Mouse (Mus musculus) liver, embryonic 14.5 days (tissue): ENCODE data around the gene C1ql1. TPM values are rescaled to one million over a fixed set of nuclear protein-coding genes. Genes with fewer than 3 reads are reported as not detected.

Experiments
- ATAC-seq: fragments of 200-750 bp; cut with Nextera tagmentation; 2 replicates; pipeline ENCODE4 v1.8.0; 2017; ENCODE audit warnings: moderate number of reproducible peaks, mild to moderate bottlenecking, moderate library complexity; ENCODE audit not compliant: insufficient read depth
- DNase-seq, 3 experiments: peaks; one replicate each; pipeline ENCODE4 v3.0.0-alpha.2; 2012 to 2013; ENCODE audit warnings: low read depth in 3 of 3, low spot score in 3 of 3
- H3K27ac ChIP-seq: fragments of 300-500 bp; sonication (generic); 2 replicates; pipeline ENCODE4 v1.5.1; 2014; ENCODE audit warnings: moderate library complexity, mild to moderate bottlenecking, control low read depth, inconsistent platforms
- H3K27me3 ChIP-seq: fragments of 300-500 bp; sonication (generic); 2 replicates; pipeline ENCODE4 v1.6.1; 2014; ENCODE audit warnings: mild to moderate bottlenecking, low read length, moderate library complexity; ENCODE audit not compliant: control insufficient read depth, insufficient read depth
- H3K36me3 ChIP-seq: fragments of 300-500 bp; sonication (generic); replicated peaks from 2 replicates; pipeline ENCODE4 v1.6.1; 2014; ENCODE audit warnings: low read depth; ENCODE audit not compliant: control insufficient read depth, insufficient read depth
- H3K4me1 ChIP-seq, 2 experiments: fragments of 200-500 bp in 1 of 2; fragments of 300-500 bp in 1 of 2; sonication (generic) in 1 of 2; replicated peaks; 2 replicates each; pipeline ENCODE4 v1.6.1; 2012 to 2014; ENCODE audit warnings: antibody characterized with exemption in 1 of 2, inconsistent platforms in 1 of 2, low read length in 1 of 2; ENCODE audit not compliant: control insufficient read depth in 2 of 2, insufficient read depth in 2 of 2
- H3K4me2 ChIP-seq: fragments of 300-500 bp; sonication (generic); 2 replicates; pipeline ENCODE4 v1.6.1; 2014; ENCODE audit warnings: low read depth, mild to moderate bottlenecking, control low read depth, moderate library complexity
- H3K4me3 ChIP-seq, 2 experiments: fragments of 200-500 bp in 1 of 2; fragments of 300-500 bp in 1 of 2; sonication (generic) in 1 of 2; 2 replicates each; pipeline ENCODE4 v1.5.1; 2012 to 2014; ENCODE audit warnings: low read depth in 2 of 2, low read length in 2 of 2, mild to moderate bottlenecking in 2 of 2, control low read depth in 1 of 2, inconsistent platforms in 1 of 2, moderate library complexity in 1 of 2; ENCODE audit not compliant: insufficient read depth in 1 of 2
- H3K9ac ChIP-seq: fragments of 300-500 bp; sonication (generic); replicated peaks from 2 replicates; pipeline ENCODE4 v1.6.1; 2014; ENCODE audit warnings: mild to moderate bottlenecking, control low read depth, moderate library complexity
- H3K9me3 ChIP-seq: fragments of 300-500 bp; sonication (generic); 2 replicates; pipeline ENCODE4 v1.6.1; 2016; ENCODE audit warnings: low read length, mixed read lengths; ENCODE audit not compliant: control insufficient read depth
- CTCF ChIP-seq: IDR thresholded peaks from 2 replicates; pipeline ENCODE4 v1.5.1; 2016; ENCODE audit warnings: antibody characterized with exemption, low read depth, control low read depth
- EP300 ChIP-seq: IDR thresholded peaks from 2 replicates; pipeline ENCODE4 v1.6.1; 2016; ENCODE audit warnings: antibody characterized with exemption, low read depth
- WGBS: fragments of 180-500 bp; shearing (Covaris S2); extraction: QIAGEN DNeasy Blood & Tissue Kit; methylation state at CpG from one replicate; pipeline ENCODE4 v1.1.7; 2014; ENCODE audit not compliant: insufficient replicate concordance; 5-methylcytosine and 5-hydroxymethylcytosine counted together
- polyA plus RNA-seq, 2 experiments: library from polyadenylated mRNA; depleted of rRNA in 1 of 2; stranded (reverse) in 1 of 2; unstranded in 1 of 2; fragments of >200 nt; fragmentation: Nextera tagmentation in 1 of 2; extraction: Ambion mirVana in 1 of 2; gene quantifications; 2 replicates each; pipeline versions ENCODE4 v1.2.1 to v1.2.3; 2012 to 2014

Gene C1ql1
- polyA plus RNA-seq, 2 experiments = 0.17 TPM; not detected in 1

DNA sequence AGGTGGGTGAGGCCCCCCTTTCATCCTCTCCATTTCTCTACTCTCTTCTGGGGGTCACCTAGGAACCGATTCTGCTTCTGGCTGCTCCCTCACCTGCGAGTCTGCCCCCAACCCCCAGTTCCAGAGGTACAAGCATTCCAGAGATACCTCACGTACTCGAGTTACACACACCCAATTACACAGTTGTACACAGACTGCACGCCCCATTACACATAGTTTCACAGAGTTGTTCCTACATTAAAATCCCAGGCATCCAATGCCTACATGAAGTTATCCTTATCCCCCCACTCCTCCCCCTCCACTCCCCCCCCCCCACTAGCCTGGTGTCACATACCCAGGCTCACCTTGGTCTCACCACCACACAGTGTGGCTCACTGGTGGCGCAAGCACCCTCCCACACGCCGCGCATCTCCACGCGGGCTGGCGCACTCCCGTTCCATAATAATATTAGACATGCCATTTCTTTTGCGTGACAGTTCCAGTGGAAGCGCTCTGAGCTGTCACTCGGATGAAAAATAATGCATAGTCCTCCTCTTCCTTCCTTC, 18.1 kb upstream of the C1ql1 start:
- WGBS = 60% methylated on average over 16 of the region's 16 CpGs
- Histone ChIP-seq H3K27ac (no peak overlapping the region), H3K36me3 (no peaks in the 10 kb centered on the region), H3K9ac (no peak overlapping the region), H3K9me3 (no peaks in the 10 kb centered on the region), H3K4me3 (no peak overlapping the region), H3K4me2 (no peak overlapping the region), H3K4me1 (no peaks in the 10 kb centered on the region), H3K27me3 (peaks cover 30% of the 10 kb centered on the region)
- DNase-seq (no peak), ATAC-seq (no peak)
- TF ChIP-seq CTCF (no peak), EP300 (no peak)

GRCm38 (mm10) chr11:102963855-102964546, 17.5 kb upstream of the C1ql1 start:
- 26% methylated on average over 24 of the region's 24 CpGs for WGBS
- Histone ChIP-seq H3K9ac (no peak overlapping the region), H3K9me3 (no peaks in the 10 kb centered on the region), H3K36me3 (no peaks in the 10 kb centered on the region), H3K4me2 (no peak overlapping the region), H3K4me3 (no peak overlapping the region), H3K27ac (no peak overlapping the region), H3K4me1 (no peaks in the 10 kb centered on the region), H3K27me3 (peaks cover 30% of the 10 kb centered on the region)
- TF ChIP-seq CTCF = no peak
- TF ChIP-seq EP300 = no peak
- ATAC-seq (no peak), DNase-seq (no peak)

DNA sequence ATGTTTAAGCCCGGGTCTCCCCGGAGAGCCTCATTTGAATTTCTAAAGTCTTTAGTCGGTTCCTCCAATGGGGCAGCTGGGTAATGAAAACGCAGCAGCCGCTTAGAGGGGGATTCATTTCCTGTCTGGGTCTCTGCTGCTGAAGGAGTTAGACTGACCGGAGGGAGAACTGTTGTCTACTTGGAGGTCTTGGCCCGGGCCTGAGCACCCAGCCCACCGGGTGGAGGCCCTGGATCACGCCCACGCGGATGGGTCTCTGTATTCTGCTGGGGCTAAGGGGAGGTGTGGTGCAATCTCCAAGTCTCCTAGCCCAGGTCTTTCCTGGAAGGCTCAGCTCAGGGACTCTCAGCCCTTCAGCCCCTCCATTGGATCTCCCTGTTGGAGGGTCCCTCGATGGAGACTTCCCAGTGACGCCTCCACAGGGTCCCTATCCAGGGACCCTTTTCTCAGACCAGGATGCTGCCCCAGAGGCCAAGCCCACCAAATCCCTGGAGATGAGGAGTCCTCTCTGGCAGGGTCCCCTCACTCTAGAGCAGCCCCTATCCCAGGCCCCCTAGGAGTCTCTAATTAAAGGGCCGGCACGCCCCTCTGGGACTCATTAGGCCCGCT, 16.9 kb upstream of the C1ql1 start:
- Histone ChIP-seq H3K4me1 (no peaks in the 10 kb centered on the region), H3K27ac (no peak overlapping the region), H3K4me2 (no peak overlapping the region), H3K27me3 (peaks cover 30% of the 10 kb centered on the region), H3K9me3 (no peaks in the 10 kb centered on the region), H3K9ac (no peak overlapping the region), H3K4me3 (no peak overlapping the region), H3K36me3 (no peaks in the 10 kb centered on the region)
- no peak for TF ChIP-seq EP300
- TF ChIP-seq CTCF = no peak
- WGBS = 13% methylated on average over 16 of the region's 16 CpGs
- ATAC-seq (no peak), DNase-seq (no peak)

- Histone ChIP-seq H3K9ac (no peak overlapping the region), H3K36me3 (no peaks in the 10 kb centered on the region), H3K4me2 (no peak overlapping the region), H3K9me3 (no peaks in the 10 kb centered on the region), H3K27me3 (peaks cover 30% of the 10 kb centered on the region), H3K4me3 (no peak overlapping the region), H3K4me1 (no peaks in the 10 kb centered on the region), H3K27ac (no peak overlapping the region)
- DNase-seq = no peak
- ATAC-seq = no peak
- WGBS = 44% methylated on average over 7 of the region's 7 CpGs
- TF ChIP-seq EP300 = no peak
- no peak for TF ChIP-seq CTCF
Measured at GRCm38 (mm10) chr11:102962861-102963245, 16.4 kb upstream of the C1ql1 start.

GRCm38 (mm10) chr11:102961082-102961481, 14.6 kb upstream of the C1ql1 start:
- DNase-seq (no peak), ATAC-seq (no peak)
- WGBS = 62% methylated on average over 4 of the region's 4 CpGs
- no peak for TF ChIP-seq CTCF
- no peak for TF ChIP-seq EP300
- Histone ChIP-seq H3K4me2 (no peak overlapping the region), H3K27me3 (peaks cover 28% of the 10 kb centered on the region), H3K4me1 (no peaks in the 10 kb centered on the region), H3K9ac (no peak overlapping the region), H3K27ac (no peak overlapping the region), H3K9me3 (no peaks in the 10 kb centered on the region), H3K4me3 (no peak overlapping the region), H3K36me3 (no peaks in the 10 kb centered on the region)
